Mouse (Mus musculus) telencephalon, adult 2 months (tissue): ENCODE measurements at regions not wholly inside any gene's neighbourhood (a gene's known extent, or its start where the extent isn't known, plus 50 kb on each side); places are given as distances from the start of the nearest gene placed in this dataset.

ENCODE experiments used
- DNase-seq: peaks from one replicate; pipeline ENCODE4 v3.0.0-alpha.2; 2011; ENCODE audit warnings: low read depth, low spot score

DNA sequence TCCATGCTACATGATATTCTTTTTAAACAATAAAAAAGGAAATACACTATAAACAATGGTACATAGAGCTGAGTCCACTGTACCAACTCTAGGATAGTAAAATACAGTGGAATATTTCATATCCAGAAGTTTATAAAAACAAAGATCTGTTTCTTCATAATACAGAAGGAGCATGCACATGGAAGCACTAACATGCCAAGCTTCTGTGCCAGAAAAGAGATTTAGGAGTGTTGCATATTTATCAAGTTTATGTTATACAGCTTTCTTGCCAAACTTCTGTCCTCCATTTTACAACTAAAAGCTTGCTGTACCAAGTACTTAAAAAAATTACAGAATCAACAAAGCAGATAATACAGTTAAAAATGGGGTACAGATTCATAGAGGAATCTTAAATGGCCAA is 816.7 kb upstream of the A730009L09Rik start:
- peak; percentile 17 for DNase-seq

GRCm38 (mm10) chr16:83702659-83703058 is 812.3 kb upstream of the A730009L09Rik start:
- no peak for DNase-seq
